Mouse (Mus musculus): Measurements from ENCODE around the gene Gpt2.

Gpt2 gene

DNA sequence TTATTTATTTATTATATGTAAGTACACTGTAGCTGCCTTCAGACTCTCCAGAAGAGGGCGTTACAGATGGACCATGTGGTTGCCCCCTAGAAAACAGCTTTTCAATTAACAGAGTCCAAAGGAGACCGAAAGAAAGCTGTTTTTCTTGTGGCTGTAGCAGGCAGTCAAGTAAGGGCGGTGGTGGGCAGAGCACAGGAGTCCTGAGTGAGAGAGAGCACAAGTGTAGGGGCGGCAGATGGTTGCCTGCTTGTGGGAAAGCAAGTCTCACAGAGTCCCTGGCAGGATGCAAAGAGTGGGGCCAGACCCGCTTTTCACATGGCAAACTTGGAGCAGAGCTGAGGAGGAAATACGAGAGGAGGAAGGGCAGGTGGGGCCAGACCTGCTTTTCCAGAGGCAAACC is 9.9 kb upstream of the Gpt2 start:
- in situ Hi-C loops (cut with MboI) = no loop called here

DNA sequence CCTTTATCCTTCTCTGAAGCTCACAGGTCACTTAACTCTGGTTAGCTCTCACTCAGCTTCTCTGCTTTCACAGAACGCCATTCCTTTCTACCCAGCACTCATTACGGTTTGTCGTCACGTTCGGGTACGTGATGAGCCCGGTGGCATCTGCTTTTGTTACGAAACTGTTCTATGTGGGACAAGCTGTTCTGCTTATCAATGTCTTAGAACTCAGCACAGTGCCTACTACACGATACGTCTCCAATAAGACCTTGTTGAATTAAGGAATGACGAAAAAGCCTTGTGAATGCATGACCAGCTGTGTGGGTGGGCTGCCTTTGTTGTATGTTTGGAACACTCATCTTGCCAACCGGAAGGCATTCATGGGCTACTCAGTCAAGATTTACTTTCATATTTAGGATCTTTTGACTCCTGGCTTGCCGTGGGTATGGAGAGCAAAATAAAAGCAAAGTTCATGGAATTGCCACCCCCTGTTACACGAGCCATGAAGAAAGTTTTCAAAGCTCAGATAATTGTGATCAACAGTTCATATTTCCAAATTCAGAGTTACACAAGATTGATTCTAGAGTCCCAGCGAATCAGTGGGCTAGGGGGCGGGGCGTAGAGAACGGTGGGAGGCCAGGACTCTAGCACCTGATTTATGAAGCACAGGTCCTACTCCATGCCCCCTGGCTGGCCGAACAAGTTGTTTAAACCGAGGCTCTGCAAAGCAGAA is 4.3 kb upstream of the Gpt2 start:
- in situ Hi-C loops (cut with MboI) = no loop called here

DNA sequence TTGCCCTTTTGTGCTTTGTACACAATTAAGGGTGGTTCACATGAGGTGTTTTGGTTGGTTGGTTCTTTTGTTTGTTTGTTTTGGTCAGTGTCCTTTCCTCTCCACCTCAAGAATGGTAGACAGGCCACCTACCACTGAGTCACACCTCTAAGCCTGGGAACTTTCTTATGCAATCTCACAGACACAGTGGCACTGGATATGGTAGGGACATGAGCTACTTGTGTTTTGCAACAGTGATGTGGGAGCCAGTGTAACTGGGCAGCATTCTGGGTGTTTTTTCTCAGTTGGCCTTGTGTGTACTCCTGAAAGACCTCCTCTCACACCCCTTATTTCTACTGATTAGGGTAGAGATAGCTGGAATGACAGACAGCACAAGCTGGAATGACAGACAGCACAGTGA is 3.7 kb upstream of the Gpt2 start:
- in situ Hi-C loops (cut with MboI) = no loop called here

DNA sequence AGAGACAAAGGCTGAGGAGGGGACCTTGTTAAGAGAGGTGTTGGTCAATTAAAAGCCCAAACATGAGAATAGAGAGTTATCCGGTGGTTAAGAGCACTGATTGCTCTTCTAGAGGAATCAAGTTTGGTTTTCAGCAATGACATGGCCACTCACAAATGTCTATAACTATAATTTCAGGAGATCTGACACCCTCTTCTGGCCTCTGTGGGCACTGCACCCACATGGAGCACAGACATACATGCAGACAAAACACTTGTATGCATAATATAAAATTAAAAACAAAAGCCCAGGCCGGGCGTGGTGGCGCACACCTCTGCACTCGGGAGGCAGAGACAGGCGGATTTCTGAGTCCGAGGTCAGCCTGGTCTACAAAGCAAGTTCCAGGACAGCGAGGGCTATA is 2.8 kb upstream of the Gpt2 start:
- in situ Hi-C loops (cut with MboI) = no loop called here

DNA sequence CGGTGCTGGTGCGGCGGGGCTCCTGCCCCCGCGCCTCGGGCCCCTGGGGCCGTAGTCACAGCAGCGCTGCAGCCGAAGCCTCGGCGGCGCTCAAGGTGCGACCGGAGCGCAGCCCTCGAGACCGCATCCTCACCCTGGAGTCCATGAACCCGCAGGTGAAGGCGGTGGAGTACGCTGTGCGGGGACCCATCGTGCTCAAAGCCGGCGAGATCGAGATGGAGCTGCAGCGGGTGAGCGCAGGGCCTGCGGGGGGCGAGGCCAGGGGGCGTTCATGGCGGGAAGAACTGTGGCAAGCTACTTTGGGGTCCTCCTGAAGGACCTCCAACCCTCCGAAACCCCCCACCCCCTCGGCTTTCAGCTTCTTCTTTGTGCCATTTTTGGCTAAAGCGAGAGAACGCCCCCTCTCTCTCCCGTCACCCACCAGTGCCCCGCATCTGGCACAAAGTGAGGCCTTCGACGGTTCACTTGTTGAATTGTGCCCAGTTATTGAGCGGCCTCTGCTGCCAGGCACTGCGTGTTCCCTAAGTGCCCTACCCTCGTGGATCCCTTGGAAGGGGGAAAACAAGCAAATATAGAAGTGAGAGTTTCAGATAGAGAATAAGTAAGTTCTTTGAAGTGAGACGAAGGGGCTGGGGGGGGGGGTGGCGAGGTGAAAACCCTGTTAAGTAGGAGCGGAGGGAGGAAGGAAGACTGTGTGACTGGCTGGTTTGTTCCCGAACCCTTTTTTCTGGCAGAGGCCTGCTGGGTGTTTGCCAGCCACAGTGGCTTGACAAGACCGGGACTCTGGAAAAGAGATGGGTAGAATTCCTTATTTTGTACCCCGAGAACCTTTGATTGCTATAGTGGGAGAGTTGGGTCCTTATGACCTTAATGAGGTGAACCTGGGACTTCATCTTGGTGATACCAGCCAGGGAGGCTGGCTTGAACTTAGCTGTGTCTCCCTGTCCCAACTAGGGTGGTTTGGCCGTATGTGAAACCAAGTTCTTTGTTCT is 860 bp downstream of the Gpt2 start:
- in situ Hi-C loops (cut with MboI) = no loop called here

DNA sequence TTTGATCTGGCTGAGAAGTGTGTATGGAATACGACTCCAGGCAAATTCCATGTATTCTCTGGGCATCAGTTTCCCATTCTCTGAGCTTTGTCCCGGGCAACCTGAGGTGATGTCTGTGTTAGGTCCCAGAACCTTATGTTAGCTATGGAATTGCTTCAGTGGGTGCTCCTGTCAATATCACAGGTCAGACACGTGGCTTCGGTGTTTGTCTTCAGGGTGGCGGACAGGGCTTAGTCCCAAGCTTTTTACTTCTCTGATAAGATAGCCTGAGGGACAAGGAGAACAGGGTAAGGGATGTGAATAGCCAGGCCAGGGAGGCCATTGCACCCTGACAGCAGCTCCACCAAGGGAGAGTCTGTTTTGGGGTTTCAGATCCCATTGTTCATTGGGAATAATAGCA is 3.7 kb downstream of the Gpt2 start:
- in situ Hi-C loops (cut with MboI) = no loop called here

DNA sequence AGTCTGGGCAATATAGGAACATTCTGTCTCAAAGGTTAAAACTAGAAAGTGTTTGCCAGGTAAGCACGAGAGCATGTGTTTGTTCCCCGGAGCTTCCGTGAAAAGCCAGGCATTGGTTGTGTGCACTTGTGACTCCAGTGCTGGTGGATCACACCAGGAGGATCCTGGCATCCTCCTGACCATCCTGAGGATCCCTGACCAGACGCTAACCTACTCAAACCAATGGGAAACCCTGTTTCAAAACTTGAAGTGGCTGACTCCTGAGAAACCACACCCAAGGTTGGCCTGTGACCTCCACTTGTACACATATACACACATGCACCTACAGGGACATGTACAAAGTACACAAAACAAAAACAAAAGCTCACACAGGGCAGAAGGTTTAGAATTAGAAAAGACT is 4.4 kb downstream of the Gpt2 start:
- in situ Hi-C loops (cut with MboI) = no loop called here

DNA sequence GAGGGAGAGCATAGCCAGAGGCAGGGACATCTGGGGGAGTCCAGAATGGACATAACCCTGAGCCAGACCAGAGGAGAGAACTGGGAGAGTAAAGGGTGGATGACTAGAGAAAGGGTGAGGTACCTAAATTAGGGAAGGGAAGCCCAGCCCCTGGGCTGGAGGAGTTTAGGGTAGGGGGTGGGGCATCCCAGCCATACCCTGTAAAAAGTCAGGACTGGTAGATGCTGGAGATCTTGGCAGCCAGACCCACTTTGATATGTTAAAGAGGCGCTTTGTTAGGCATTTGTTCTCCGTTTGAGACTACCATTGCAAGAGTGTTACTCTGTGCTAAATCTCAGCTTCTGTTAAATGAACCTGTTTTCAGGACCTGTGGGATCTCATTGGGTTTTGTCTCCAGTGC is 6.2 kb downstream of the Gpt2 start:
- in situ Hi-C loops (cut with MboI) = no loop called here

DNA sequence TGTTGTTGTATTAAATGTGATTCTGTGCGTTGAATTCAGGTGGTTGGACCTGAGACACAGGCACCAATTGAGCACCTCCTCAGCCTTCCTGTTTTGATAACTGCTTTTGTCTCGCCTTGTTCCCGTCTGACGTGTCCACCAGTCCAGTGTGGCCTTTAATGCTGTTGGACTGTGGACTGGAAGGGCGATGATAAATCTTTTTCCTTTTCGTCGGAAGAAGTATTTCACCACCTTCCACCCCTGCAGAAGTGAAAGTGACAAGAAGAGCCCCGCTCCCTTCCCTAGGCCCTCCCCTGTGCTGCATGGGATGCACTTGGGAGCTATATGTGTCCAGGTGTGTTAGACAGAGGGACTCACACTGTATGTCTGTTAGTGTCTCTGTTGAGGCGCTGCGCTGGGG is 8.1 kb downstream of the Gpt2 start:
- in situ Hi-C loops (cut with MboI) = no loop called here

DNA sequence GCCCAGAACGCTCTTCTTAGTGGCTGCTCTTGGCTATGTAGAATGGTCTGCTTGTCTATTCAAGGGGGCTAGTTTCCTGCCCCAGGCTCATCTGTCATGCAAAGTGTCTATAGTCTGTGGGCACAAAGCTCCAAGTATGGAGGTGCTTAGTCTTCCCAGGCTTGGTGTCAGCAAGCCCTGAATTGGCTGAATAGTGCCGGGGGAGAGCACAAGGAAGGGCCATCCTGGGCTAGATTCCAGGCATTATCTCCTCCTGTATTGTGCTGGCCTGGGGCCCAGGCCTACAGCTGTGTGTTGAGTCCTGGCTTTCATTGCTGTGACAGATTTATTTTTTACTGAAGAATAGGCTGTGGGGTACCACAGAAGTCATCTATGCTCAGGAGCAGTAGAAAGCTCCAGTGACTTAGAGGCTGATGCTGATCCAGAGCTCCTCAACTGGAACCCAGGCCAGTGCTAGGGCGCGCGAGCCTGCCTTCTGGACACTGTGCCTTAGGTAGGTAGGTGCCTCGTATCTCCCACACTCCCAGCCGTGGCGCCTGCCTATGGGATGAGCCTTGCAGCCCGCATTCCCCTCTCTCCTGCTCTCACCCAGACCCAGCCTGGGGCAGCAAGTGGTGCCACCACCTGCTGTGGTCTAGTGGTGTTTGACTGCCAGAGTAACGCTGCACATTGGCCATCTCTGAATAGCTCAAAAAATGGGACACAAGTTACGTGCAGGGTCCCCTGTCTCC is 8.7 kb downstream of the Gpt2 start:
- in situ Hi-C loops (cut with MboI) = no loop called here

DNA sequence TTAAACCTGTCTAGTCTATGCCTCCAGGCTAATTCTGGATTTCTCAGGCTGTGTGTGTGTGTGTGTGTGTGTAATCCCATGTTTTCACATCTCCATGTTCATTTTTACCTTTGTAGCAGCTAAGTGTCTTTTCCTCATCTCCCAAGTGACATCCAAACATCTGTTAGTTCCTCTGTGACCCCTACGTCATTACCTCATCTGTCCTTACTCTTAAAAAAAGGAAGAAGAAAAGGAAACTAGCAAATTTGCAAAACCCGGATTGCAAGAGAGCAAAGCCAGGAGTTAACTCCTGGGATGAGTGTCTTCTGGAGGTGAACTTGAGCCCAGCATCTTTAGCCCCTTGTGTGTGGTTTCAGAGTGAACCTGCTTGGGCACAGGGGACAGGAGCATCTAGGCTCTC is 10.0 kb downstream of the Gpt2 start:
- in situ Hi-C loops (cut with MboI) = no loop called here

DNA sequence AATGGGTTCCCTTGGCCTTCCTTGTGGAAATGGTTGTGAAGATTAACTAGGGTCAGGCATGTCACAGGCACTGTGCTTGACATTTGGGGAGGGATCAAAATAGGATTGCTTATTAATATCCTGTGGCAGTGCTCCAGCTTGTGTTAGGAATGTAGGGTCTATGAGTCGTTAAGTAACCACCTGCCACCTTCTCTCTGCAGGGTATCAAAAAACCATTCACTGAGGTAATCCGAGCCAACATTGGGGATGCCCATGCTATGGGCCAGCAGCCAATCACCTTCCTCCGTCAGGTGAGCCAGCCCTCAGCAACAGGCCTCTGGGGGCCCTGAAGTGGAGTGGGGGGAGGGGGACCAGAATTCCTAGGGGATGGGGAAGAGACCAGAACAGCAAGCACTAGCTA is 10.7 kb downstream of the Gpt2 start:
- in situ Hi-C loops (cut with MboI) = no loop called here

DNA sequence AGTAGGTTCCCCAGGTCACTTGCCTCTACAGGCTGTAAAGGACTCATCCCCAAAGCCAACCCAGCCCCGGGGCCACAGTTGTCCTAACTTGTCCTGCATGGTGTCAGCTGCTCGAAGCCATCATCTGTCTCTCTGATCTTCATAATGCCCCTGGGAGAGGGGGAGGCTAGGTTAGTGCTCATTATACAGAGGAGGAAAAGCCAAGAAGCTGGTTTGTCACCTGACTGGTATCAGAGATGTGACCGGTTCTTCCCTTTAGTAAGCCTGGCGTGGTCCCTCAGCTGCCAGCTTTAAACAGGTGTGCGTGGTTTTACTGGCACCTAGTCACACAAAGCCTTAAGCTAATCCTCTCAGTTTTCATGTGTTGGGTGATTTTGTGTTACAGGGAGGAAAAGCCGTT is 12.3 kb downstream of the Gpt2 start:
- in situ Hi-C loops (cut with MboI) = no loop called here

DNA sequence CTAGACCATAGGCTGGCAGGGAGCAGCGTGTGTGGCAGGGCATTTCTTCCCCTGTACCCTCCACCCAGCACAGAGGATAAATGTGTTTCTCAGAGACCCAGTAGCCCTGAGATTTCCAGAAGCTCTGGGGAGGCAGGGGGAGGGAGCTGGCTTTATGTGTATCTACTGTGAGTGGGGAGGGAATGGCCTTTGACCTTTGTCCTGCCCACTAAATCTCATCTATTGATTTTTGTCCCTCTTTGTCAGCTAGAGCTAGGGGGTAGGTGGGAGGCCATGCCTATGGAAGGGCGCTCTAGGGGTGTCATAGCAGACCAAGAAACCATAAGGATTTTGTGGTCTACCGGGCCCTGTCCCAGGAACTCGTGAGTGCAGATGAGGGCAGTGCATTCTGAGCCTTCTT is 14.2 kb downstream of the Gpt2 start:
- in situ Hi-C loops (cut with MboI) = no loop called here

DNA sequence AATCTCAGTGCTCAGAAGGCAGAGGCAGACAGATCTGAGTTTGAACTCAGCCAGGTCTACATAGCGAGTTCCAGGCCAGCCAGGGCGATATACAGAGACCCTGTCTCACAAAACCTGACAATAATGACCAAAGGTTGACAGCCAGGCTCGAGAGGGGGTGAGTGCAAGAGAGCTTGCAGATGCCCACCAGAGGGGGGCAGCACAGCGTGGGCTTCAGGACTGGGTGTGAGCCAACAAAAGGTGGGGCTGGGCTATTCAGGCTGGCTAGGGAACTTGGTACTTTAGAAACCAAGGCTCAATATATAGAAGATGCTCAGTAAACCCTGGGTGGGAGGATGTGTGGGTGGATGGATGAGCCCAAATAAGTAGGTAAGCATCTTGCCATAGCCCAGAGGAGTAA is 16.3 kb downstream of the Gpt2 start:
- in situ Hi-C loops (cut with MboI) = no loop called here

DNA sequence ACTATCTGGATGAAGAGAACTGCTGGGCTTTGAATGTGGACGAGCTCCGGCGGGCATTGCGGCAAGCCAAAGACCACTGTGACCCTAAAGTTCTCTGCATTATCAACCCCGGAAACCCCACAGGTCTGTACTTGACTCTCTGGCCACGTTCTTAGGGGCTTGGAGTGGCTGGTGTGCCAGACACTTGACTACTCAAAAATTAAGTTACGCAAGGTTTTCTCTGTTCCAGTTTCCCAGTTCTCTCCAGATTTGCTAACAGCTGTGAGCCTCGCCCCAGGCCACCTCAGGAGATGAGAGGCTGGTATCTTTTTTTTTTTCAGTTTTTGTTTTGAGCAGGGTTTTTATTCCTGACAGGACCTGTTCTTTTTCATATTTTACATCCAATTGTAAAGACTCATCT is 19.9 kb downstream of the Gpt2 start:
- in situ Hi-C loops (cut with MboI) = no loop called here

DNA sequence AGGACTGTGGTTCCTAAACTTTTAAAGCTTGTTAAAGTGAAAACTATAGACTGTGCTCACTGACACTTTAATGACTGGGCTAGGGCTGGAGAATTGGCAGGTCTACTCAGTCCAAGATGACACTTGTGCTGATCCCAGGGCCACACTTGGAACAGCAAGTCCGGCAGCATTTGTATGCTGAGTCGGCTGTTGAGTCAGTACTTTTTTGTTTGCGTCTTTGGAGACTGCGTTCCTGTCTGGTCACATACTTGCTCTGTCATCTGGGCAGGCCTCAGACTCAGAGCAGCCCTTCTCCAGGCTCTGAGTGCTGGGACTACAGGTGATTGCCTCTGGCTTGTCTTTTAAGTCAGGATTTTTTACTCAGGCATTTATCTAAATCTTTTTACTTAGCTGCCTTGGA is 20.9 kb downstream of the Gpt2 start:
- in situ Hi-C loops (cut with MboI) = no loop called here

DNA sequence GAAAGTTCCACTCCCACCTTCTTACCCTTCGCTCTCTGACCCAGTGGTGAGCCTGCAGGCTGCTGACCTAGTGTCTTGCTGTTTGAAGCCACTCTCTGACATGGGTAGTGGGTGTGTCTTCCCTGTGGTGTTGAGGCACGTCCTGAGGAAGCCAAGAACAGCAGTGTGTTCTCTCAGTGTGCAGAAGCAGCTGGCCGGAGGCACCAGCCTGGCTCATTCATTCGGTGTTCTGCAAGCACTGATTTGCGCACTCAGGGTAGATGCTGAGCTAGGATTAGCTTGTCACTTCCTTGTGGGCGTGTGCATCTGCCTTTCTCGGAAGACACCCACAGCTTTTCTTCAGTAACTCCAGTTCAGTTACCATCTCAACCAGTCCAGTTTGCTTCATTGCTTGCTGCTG is 23.0 kb downstream of the Gpt2 start:
- in situ Hi-C loops (cut with MboI) = no loop called here

DNA sequence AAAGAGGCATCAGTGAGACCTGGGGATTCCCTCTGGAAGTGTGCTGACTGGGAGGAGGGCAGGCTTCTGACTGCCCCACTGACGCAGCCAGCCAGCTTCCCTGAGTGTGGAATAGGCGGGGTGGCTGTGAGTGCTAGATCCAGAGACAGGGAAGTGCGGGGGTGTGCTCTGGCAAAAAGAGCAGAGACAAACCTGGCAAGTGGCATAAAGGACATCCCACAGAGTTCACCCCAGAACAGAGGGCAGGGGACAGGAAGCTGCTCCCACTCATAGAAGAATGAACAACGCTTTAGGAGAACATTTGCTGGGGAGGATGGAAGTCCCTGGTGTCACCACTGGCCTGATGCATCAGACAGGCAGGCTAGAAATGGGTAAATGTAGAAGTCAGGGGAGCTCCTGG is 25.0 kb downstream of the Gpt2 start:
- in situ Hi-C loops (cut with MboI) = no loop called here

DNA sequence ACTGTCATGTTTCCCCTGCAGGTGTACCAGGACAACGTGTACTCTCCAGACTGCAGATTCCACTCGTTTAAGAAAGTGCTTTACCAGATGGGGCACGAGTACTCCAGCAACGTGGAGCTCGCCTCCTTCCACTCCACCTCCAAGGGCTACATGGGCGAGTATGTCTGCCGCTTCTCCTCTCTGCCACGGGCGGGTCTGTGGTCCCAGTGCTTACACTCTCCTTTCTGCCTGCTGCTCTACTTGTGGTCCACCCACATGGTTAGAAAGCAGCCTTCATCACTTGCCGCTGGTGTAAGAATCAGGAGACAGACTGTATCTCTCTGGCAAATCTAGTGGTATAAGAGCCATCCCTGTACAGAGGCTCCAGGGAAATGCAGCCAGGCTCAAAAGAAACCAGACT is 25.6 kb downstream of the Gpt2 start:
- in situ Hi-C loops (cut with MboI) = no loop called here

DNA sequence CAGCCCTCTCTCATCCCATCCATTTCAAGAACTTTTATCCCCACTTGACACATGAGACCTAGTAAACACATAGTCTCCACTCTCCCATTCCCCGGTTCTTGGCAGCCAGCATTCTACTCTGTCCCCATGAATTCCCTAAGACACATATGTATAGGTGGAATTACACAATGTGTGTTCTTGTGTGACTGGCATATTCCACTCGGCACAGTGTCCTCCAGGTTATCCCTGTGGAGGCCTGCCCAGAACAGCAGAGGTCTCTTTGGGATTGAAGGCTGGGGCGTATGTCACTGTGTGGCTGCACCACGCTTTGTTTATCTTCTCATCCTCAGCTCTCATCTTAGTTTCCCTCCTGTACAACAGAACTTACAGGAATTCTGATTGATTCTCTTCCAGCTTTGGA is 28.2 kb downstream of the Gpt2 start:
- in situ Hi-C loops (cut with MboI) = no loop called here

DNA sequence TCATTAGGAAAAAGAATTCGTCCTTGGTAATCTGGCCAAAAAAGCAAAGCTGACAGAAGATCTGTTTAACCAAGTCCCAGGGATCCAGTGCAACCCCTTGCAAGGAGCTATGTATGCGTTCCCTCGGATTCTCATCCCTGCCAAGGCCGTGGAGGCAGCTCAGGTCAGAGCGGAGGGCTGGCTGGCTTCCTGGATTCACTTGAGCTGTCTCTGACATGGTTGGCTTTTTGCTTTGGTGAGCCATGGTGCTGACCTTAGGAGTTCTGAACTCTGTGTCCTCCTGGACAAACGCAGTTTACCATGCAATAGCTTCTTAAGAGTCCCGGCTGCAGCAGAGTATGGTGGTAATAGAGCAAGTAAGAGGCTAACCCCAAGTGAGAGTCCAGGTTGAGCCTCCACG is 29.0 kb downstream of the Gpt2 start:
- in situ Hi-C loops (cut with MboI) = no loop called here

DNA sequence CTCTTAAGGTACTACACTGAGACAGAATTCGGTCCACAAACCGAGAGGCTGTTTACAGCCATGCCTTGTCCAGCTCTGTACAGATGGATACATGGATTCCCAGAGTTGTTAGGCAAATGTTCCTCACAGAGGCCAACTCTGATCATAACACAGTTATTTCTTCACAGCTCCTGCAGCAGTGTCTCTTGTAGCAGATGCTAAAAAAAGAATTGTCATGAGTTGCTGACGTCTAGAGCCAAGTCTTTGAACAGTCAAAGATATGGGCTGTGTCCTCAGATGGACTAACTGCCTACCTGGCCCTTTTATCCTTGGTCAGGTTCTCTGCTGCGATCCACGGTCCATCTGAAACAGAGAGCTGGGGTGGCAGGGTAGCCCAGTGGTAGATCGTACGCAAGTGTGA is 31.7 kb downstream of the Gpt2 start:
- in situ Hi-C loops (cut with MboI) = no loop called here
